Mouse (Mus musculus): ENCODE results near the gene Gm20695. TPM values are rescaled to one million over a fixed set of nuclear protein-coding genes. Genes with fewer than 3 reads are reported as not detected.

The Gm20695 gene
- polyA plus RNA-seq (2015; fragmentation: Nextera tagmentation; extraction: Ambion mirVana): 0.38 and 1.2 TPM in 2 replicates

GRCm38 (mm10) chr16:3884201-3885064 lies at the start of gene Gm20695, which contains the start of gene Zfp597:
Gene Gm20695, plus strand, starts transcription at chr16:3884648.
Gene Zfp597, minus strand, starts transcription at chr16:3884561.

GRCm38 (mm10) chr16:3846711-3847518 lies 37.5 kb upstream of the Gm20695 start, which contains the start of gene Zfp174:
Gene Zfp174, plus strand, starts transcription at chr16:3847268.

GRCm38 (mm10) chr16:3872216-3873047 lies 12.0 kb upstream of the Gm20695 start, which contains the start of gene Naa60:
Gene Naa60, plus strand, starts transcription at chr16:3872375.

GRCm38 (mm10) chr16:3908537-3909111 lies 24.2 kb downstream of the Gm20695 start, which contains the start of the genes 1700037C18Rik and Cluap1:
Gene 1700037C18Rik, minus strand, starts transcription at chr16:3908689.
Gene Cluap1, plus strand, starts transcription at chr16:3908801.

Other genes with a start within 250 kb of the Gm20695 start
- gene Mefv, start 166.6 kb upstream of the Gm20695 start, polyA plus RNA-seq (2015; fragmentation: Nextera tagmentation; extraction: Ambion mirVana): 0.77 and 1.2 TPM in 2 replicates
- gene Zfp263, start 140.6 kb upstream of the Gm20695 start, polyA plus RNA-seq (2015; fragmentation: Nextera tagmentation; extraction: Ambion mirVana): 21.9 and 24.9 TPM in 2 replicates
- 0.05 TPM in 1 of 2 replicates, not detected in the other for gene Olfr15, start 53.8 kb upstream of the Gm20695 start, polyA plus RNA-seq (2015; fragmentation: Nextera tagmentation; extraction: Ambion mirVana)
- gene Zfp174, start 37.4 kb upstream of the Gm20695 start, polyA plus RNA-seq (2015; fragmentation: Nextera tagmentation; extraction: Ambion mirVana): 0.25 and 0.40 TPM in 2 replicates
- gene Naa60, start 12.3 kb upstream of the Gm20695 start, polyA plus RNA-seq (2015; fragmentation: Nextera tagmentation; extraction: Ambion mirVana): 24.0 and 29.9 TPM in 2 replicates
- 2.1 and 3.5 TPM in 2 replicates for gene Zfp597, start 87 bp upstream of the Gm20695 start, polyA plus RNA-seq (2015; fragmentation: Nextera tagmentation; extraction: Ambion mirVana)
- gene 1700037C18Rik, start 24.0 kb downstream of the Gm20695 start, polyA plus RNA-seq (2015; fragmentation: Nextera tagmentation; extraction: Ambion mirVana): 6.1 and 6.3 TPM in 2 replicates
- gene Cluap1, start 24.2 kb downstream of the Gm20695 start, polyA plus RNA-seq (2015; fragmentation: Nextera tagmentation; extraction: Ambion mirVana): 16.4 and 17.4 TPM in 2 replicates
- gene Nlrc3, start 92.0 kb downstream of the Gm20695 start, polyA plus RNA-seq (2015; fragmentation: Nextera tagmentation; extraction: Ambion mirVana): 0.82 and 1.5 TPM in 2 replicates
- gene Slx4, start 119.1 kb downstream of the Gm20695 start, polyA plus RNA-seq (2015; fragmentation: Nextera tagmentation; extraction: Ambion mirVana): 8.3 and 8.5 TPM in 2 replicates
- 0.75 and 1.4 TPM in 2 replicates for gene Dnase1, start 152.3 kb downstream of the Gm20695 start, polyA plus RNA-seq (2015; fragmentation: Nextera tagmentation; extraction: Ambion mirVana)
- gene Trap1, start 193.2 kb downstream of the Gm20695 start, polyA plus RNA-seq (2015; fragmentation: Nextera tagmentation; extraction: Ambion mirVana): 49.4 and 53.1 TPM in 2 replicates

Data from spleen, postnatal 0 days (tissue).